Mouse (Mus musculus) cerebellum, postnatal 4 days (tissue): ENCODE results near the gene Ccdc106.
"Not testable (repeated sequence)": the region's sequence is repeated elsewhere in the genome, so short reads cannot be mapped to it uniquely, and the experiment has no call there.

ENCODE experiments used
- DNase-seq, 2 experiments: peaks; one replicate each; pipeline ENCODE4 v3.0.0; 2022; ENCODE audit warnings: low spot score in 2 of 2, mixed read lengths in 1 of 2

The Ccdc106 gene

DNA sequence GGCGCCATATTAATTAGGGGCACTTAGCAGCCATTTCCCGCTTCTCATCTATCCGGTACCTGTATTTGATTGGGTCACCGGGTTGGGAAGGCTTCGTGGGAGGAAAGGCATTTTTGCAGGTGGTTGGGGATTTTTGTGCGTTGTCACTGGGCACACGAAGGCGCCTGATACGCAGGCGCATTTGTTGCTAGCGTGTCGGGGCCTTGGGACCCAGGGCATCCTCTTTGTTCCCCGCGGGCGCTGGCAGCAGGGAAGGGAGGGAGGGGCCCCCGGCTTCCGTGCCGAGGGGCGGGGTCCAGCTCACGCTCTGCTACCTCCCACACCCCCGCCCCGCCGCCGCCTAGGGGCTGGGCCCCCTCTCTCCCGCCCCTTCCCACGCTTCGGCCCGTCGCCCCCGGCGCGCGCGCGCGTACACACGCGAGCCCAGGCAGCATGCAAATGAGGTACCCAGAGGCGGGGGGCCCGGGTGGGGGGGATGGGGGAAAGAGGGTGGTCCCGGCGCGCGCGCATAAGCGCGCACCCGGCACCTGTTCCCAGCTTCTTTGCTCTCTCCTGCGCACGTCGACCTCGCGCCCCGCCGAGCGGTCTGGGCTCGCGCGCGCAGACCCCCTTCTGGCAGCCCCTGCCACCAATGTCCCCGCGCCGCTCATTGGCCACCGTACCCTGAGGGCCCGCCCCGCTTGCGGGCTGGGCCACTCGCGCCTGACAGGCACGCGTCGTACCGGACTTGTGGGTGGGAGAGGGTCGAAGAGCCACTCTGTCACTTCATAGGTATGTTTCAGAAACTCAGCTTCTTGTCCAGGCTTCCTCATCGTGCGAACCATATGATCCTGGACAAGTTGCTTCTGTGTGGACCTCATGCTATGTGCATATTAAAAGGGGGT, 5.0 kb upstream of the Ccdc106 start, which contains the start of gene Gm44973:
Gene Gm44973, plus strand, starts transcription at position 379 of the 884 bp plus-strand sequence.
- DNase-seq: peak; percentile 85 to 93

DNA sequence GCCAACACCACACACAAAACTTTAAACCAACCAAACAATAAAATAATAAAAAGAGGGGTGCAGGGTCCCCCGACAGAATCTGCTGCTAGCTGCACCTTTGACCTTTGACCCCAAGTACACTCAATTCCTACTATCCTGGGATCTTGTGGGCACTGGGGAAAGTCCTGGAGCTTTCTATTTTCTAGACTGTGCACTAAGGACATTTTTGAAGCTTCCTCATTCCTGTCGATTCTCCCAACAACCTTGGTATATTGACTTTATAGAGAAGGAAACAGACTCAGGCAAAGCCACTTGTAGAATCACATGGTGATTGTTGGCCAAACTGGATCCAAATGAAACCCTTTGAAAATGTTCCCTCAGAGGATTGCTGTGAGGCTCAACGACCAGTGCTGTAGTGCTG, 4.3 kb upstream of the Ccdc106 start:
- DNase-seq: no peak

- no peak for DNase-seq
Measured at GRCm38 (mm10) chr7:5016920-5017319, 3.4 kb upstream of the Ccdc106 start.

GRCm38 (mm10) chr7:5017352-5017751, 3.0 kb upstream of the Ccdc106 start:
- DNase-seq: no peak

GRCm38 (mm10) chr7:5017931-5018330, 2.4 kb upstream of the Ccdc106 start:
- no peak for DNase-seq

GRCm38 (mm10) chr7:5019576-5019975, 777 bp upstream of the Ccdc106 start:
- not testable (repeated sequence) for DNase-seq

DNA sequence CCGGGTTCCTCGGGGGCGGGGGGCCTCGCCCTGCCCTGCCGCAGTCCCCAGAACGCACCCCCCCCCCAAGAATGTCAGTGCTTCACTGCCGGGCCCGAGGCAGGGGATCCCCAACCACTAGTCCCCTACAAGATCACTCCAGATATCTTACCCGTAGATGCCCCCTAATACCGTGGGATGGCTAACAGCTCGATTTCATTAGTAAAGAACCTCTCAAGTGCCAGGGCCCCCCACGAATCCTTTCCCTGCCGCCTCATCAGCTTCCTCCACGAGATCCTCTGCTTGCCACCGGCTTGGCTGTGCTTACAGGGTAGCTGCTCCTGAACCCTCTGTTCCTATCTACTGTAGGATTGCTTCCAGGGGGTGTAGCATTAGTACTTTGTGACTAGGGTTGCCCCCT, 332 bp downstream of the Ccdc106 start:
- no peak for DNase-seq

- DNase-seq: no peak
Measured at GRCm38 (mm10) chr7:5021197-5021596, 844 bp downstream of the Ccdc106 start.

DNA sequence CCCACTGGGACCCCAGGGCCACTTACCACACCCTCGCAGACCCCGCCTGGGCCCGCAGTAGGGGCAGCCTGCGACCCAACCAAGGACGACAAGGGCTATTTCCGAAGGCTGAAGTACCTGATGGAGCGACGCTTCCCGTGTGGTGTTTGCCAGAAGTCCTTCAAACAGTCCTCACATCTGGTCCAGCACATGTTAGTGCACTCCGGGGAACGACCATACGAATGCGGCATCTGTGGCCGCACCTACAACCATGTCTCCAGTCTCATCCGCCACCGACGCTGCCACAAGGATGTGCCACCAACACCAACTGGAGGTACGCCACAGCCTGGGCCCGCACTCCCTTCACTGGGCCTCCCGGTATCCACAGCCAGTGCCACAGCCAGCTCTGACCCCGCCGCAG, 9.2 kb downstream of the Ccdc106 start:
- no peak for DNase-seq

DNA sequence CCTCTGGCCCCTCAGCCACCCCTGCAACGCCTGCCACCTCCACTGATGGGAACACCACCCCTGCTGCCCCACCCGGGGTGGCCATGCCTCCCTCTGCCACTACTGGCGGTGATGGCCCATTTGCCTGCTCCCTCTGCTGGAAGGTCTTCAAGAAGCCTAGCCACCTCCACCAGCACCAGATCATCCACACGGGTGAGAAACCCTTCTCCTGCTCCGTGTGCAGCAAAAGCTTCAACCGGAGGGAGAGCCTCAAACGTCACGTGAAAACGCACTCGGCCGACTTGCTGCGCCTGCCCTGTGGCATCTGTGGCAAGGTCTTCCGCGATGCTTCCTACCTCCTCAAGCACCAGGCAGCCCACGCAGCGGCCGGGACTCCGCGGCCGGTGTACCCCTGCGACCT, 9.6 kb downstream of the Ccdc106 start:
- no peak for DNase-seq

DNA sequence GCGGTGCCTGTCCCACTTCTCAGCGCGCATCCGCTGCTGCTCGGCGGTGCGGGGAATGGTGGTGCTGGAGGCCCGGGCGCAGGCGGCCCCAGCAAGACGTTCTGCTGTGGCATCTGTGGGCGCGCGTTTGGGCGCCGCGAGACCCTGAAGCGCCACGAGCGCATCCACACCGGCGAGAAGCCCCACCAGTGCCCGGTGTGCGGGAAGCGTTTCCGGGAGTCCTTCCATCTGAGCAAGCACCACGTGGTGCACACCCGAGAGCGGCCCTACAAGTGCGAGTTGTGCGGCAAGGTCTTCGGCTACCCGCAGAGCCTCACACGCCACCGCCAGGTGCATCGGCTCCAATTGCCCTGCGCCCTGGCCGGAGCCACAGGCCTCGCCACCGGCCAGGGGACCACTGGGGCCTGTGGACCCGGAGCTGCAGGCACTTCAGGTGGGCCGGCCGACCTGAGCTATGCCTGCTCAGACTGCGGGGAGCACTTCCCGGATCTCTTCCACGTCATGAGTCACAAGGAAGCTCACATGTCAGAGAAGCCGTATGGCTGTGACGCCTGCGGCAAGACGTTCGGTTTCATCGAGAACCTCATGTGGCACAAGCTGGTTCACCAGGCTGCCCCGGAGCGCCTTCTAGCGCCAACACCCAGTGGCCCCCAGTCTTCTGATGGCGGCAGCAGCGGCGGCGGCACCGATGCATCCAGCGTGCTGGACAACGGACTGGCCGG, 10.4 kb downstream of the Ccdc106 start:
- DNase-seq: no peak

DNA sequence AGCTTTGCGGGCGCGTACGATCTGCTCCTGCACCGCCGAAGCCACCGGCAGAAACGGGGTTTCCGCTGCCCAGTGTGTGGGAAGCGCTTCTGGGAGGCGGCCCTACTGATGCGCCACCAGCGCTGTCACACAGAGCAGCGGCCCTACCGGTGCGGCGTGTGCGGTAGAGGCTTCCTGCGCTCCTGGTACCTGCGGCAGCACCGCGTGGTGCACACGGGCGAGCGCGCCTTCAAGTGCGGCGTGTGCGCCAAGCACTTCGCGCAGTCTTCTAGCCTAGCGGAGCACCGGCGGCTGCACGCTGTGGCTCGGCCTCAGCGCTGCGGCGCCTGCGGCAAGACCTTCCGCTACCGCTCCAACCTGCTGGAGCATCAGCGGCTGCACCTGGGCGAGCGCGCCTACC, 11.1 kb downstream of the Ccdc106 start:
- no peak for DNase-seq

DNA sequence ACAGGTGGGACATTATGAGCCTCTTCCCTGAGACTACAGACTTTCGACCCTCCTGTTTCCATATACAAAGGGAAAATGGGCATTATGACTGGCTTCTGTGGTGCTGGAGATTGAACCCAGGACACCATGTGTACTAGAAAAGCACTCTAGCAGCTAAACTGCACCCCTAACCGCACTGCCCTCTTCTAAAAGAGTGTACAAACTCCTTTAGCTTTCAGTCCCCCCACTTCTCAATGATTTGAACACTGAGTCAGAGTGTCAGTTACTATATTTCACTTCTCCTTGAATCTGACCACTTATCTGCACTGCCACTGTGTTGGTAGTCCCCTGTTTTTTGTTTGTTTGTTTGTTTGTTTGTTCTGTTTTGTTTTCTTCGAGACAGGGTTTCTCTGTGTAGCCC, 13.5 kb downstream of the Ccdc106 start, which contains the start of gene 4632433K11Rik:
Gene 4632433K11Rik, plus strand, starts transcription at position 301 of the 400 bp plus-strand sequence.
- no peak for DNase-seq

DNA sequence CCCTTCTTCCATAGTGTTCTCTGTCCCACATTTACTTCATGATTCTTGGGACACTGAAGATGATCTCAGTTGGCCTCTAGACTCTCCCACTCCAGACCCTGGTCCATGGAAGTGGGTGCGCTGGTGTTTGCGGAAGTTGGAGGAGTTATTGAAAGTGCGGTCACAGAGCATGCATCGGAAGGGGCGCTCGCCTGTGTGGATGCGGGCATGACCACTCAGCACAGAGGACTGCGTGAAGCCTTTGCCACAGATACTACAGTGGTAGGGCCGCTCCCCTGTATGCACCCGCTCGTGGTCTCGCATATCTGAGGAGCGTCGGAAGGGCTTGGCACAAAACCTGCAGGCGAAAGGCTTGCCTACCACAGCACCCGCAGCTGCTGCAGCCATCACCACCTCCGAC, 15.3 kb downstream of the Ccdc106 start:
- DNase-seq: no peak

GRCm38 (mm10) chr7:5036136-5036535, 15.8 kb downstream of the Ccdc106 start:
- DNase-seq: no peak

- DNase-seq: no peak
Measured at GRCm38 (mm10) chr7:5037026-5037425, 16.7 kb downstream of the Ccdc106 start.

GRCm38 (mm10) chr7:5037467-5037866, 17.1 kb downstream of the Ccdc106 start:
- DNase-seq: no peak

GRCm38 (mm10) chr7:5038109-5038732, 17.9 kb downstream of the Ccdc106 start, which contains the start of gene Zfp784:
Gene Zfp784 (minus strand): TSS chr7:5038446.
- peak; percentile 72 to 93 for DNase-seq

GRCm38 (mm10) chr7:5038940-5039339, 18.6 kb downstream of the Ccdc106 start:
- no peak for DNase-seq

DNA sequence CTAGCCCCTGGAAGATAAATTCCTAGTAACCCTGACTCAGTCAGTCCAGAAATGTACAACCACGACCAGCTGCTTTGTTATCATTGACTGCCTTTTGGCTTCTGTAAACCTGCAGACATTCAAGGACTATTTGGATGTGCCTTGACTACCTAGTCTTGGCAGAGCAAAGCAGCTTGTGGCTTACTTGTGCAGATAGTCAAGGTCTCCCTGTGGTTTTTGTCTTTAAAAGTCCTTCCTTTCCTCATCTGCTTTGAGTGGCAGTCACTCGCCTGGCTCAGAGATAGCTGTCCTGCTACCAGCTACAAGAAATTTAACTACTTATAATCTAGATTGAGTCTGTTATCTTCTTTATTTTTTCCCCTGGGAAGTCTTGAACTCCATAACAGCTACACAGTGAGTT, 24.6 kb downstream of the Ccdc106 start:
- DNase-seq: no peak

- no peak for DNase-seq
Measured at GRCm38 (mm10) chr7:5046112-5046511, 25.8 kb downstream of the Ccdc106 start.

DNA sequence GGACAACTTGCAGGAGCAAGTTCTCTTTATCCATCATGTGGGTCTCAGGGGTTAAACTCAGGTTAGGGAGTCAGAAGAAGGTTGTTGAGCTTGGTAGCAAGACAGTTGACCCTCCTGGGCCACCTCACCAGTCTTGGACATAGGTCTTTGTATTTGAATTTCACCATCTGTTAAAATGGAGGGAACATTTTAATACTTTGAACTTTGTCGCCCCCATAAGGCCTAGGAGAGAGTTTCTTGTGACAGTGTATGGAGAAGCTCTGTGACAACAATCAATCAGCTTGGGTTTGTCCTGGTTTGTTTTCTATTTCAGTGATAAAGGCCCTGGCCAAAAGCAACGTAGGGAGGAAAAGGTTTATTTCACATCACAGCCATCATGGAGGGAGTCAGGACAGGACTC, 27.0 kb downstream of the Ccdc106 start:
- DNase-seq: no peak
